Mouse (Mus musculus): ENCODE data around the gene a. TPM values are rescaled to one million over a fixed set of nuclear protein-coding genes. Genes with fewer than 3 reads are reported as not detected.

The a gene
- total and polyA plus RNA-seq, 3 experiments = 0.44 TPM; not detected in 2

DNA sequence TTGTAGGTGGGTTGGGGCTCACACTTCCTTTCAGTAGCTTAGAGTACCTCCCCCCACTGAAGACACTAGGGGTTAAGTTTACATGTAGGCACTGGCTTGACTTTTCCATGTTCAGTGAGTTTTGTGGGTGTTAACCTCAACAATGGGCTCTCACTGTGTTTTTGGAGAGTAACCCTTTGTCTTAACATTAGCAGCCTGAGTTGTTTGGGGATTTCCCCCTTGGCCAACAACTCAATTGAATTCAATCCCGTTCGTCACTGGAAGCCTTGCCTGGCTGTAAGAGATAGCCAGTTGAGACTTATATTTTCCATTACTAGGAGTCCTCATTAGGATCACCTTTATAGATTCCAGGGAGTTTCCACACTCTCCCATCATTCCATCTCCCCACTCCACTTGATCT is 45.3 kb downstream of the a start:
- H3K9me3 ChIP-seq (replicated peaks) = no peaks in the 10 kb centered on the region
- H3K4me1 ChIP-seq (ENCODE audit: insufficient read depth, low read depth, low read length) = no peaks in the 10 kb centered on the region
- no peak for DNase-seq (ENCODE audit: low spot score)
- ATAC-seq (ENCODE audit: extremely low read depth, insufficient number of reproducible peaks, low FRiP score, poor library complexity, severe bottlenecking) = no peak
- TF ChIP-seq GATA2 (IDR thresholded peaks at IDR 0.05; ENCODE audit: borderline replicate concordance, low read depth, low read length) (no peak), CTCF (IDR thresholded peaks at IDR 0.05; ENCODE audit: low read depth, low read length) (no peak), POLR2AphosphoS5 (IDR thresholded peaks at IDR 0.05; ENCODE audit: insufficient replicate concordance, low read depth, low read length) (no peak), TAL1 (conservative IDR thresholded peaks at IDR 0.05; ENCODE audit: low read depth, low read length) (no peak), GATA1 (IDR thresholded peaks at IDR 0.05; ENCODE audit: borderline replicate concordance, low read length) (no peak)
- H3K27me3 ChIP-seq (ENCODE audit: insufficient read depth, low read length) = no peaks in the 10 kb centered on the region
- no peak overlapping the region for H3K4me3 ChIP-seq (ENCODE audit: low read depth, low read length)
- H3K36me3 ChIP-seq (replicated peaks) = peaks cover 46% of the 10 kb centered on the region

DNA sequence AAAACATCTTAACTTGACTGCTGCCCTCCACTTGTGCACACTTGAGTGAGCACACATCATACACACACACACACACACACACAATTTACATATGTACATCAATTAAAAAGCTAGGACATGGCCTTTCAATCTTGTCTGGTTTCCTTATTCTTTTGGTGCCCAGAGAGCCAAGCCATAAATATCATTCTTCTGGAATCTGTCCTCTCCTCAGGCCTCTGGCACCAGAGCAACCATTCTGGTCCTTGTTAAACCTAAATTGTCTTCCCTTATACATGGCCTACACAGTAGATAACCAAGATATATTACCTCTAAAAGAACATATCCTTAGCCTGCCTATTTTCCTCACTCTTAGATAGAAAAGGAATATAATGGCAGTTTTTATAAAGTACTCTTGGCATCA is 56.9 kb downstream of the a start:
- DNase-seq (ENCODE audit: low spot score) = no peak
- H3K9me3 ChIP-seq (replicated peaks) = no peaks in the 10 kb centered on the region
- H3K27me3 ChIP-seq (ENCODE audit: insufficient read depth, low read length) = no peaks in the 10 kb centered on the region
- peaks cover 3% of the 10 kb centered on the region; the same call in 1 of the 2 replicates for H3K4me1 ChIP-seq (ENCODE audit: insufficient read depth, low read depth, low read length)
- H3K4me3 ChIP-seq (ENCODE audit: low read depth, low read length) = no peak overlapping the region
- TF ChIP-seq TAL1 (conservative IDR thresholded peaks at IDR 0.05; ENCODE audit: low read depth, low read length) (no peak), POLR2AphosphoS5 (IDR thresholded peaks at IDR 0.05; ENCODE audit: insufficient replicate concordance, low read depth, low read length) (no peak), CTCF (IDR thresholded peaks at IDR 0.05; ENCODE audit: low read depth, low read length) (no peak), GATA1 (IDR thresholded peaks at IDR 0.05; ENCODE audit: borderline replicate concordance, low read length) (no peak), GATA2 (IDR thresholded peaks at IDR 0.05; ENCODE audit: borderline replicate concordance, low read depth, low read length) (no peak)
- H3K36me3 ChIP-seq (replicated peaks) = peaks cover 57% of the 10 kb centered on the region
- no peak for ATAC-seq (ENCODE audit: extremely low read depth, insufficient number of reproducible peaks, low FRiP score, poor library complexity, severe bottlenecking)

DNA sequence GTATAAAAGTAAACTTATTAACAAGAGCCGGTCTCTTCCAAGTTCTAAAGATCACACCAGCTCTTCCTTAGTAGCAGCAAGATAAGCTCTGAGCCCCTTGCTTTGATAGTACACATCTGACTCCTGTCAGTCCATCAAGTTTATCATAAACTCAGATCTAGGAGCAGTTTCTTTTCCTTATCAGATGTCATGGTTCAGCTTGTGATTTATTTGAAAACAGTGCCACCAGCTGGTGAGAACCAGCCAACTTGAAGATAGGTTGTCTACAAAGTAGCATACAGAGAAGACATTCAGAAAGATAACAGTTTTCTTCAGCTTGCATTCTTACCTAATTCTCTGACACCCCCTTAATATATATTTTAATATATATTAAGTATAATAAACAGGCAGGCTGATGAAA is 64.2 kb downstream of the a start:
- Histone ChIP-seq H3K9me3 (replicated peaks) (no peaks in the 10 kb centered on the region), H3K27me3 (ENCODE audit: insufficient read depth, low read length) (no peaks in the 10 kb centered on the region), H3K36me3 (replicated peaks) (peaks cover 78% of the 10 kb centered on the region), H3K4me1 (ENCODE audit: insufficient read depth, low read depth, low read length) (peaks cover 9% of the 10 kb centered on the region; the same call in 1 of the 2 replicates), H3K4me3 (ENCODE audit: low read depth, low read length) (no peak overlapping the region)
- no peak for ATAC-seq (ENCODE audit: extremely low read depth, insufficient number of reproducible peaks, low FRiP score, poor library complexity, severe bottlenecking)
- TF ChIP-seq CTCF (IDR thresholded peaks at IDR 0.05; ENCODE audit: low read depth, low read length) (no peak), GATA1 (IDR thresholded peaks at IDR 0.05; ENCODE audit: borderline replicate concordance, low read length) (no peak), POLR2AphosphoS5 (IDR thresholded peaks at IDR 0.05; ENCODE audit: insufficient replicate concordance, low read depth, low read length) (no peak), TAL1 (conservative IDR thresholded peaks at IDR 0.05; ENCODE audit: low read depth, low read length) (no peak), GATA2 (IDR thresholded peaks at IDR 0.05; ENCODE audit: borderline replicate concordance, low read depth, low read length) (no peak)
- DNase-seq (ENCODE audit: low spot score) = no peak

DNA sequence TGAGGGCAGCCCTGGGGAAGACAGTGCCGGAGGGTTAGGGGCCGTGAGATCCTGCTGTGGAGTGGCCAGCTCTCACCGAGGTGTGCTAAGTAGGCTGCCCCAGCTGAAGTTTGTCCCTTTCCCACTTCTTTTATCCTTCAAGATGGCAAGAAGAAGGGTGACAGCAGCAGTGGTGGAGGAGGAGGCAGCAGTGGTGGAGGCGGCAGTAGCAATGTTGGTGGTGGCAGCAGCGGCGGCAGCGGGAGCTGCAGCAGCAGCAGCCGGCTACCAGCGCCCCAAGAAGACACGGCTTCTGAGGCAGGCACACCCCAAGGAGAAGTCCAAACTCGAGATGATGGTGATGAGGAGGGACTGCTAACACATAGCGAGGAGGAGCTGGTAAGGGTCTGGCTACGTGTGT is 72.5 kb downstream of the a start:
- DNase-seq (ENCODE audit: low spot score) (no peak), ATAC-seq (ENCODE audit: extremely low read depth, insufficient number of reproducible peaks, low FRiP score, poor library complexity, severe bottlenecking) (no peak)
- Histone ChIP-seq H3K4me1 (ENCODE audit: insufficient read depth, low read depth, low read length) (peaks cover 17% of the 10 kb centered on the region), H3K4me3 (ENCODE audit: low read depth, low read length) (no peak overlapping the region), H3K36me3 (replicated peaks) (peaks cover 95% of the 10 kb centered on the region), H3K9me3 (replicated peaks) (no peaks in the 10 kb centered on the region), H3K27me3 (ENCODE audit: insufficient read depth, low read length) (no peaks in the 10 kb centered on the region)
- TF ChIP-seq GATA2 (IDR thresholded peaks at IDR 0.05; ENCODE audit: borderline replicate concordance, low read depth, low read length) (no peak), TAL1 (conservative IDR thresholded peaks at IDR 0.05; ENCODE audit: low read depth, low read length) (no peak), CTCF (IDR thresholded peaks at IDR 0.05; ENCODE audit: low read depth, low read length) (no peak), POLR2AphosphoS5 (IDR thresholded peaks at IDR 0.05; ENCODE audit: insufficient replicate concordance, low read depth, low read length) (no peak), GATA1 (IDR thresholded peaks at IDR 0.05; ENCODE audit: borderline replicate concordance, low read length) (no peak)

DNA sequence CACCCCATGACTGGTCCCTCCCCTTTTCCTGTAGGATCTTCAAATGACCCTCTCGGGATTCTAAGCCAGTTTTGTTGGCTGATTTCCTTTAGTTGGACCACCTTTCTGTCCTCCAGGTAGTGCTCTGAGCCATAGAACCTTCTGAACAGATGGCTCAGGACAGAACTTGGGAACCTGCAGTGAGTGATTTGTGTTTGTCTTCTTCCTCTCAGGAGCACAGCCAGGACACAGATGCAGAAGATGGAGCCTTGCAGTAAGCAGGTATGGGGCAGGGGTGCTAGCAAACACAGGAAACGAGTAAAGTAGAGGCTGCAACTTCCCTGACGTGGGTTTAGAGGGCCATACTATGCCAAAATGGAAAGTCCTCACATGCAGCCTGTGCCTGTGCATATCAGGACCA is 74.5 kb downstream of the a start:
- no peak for DNase-seq (ENCODE audit: low spot score)
- H3K27me3 ChIP-seq (ENCODE audit: insufficient read depth, low read length) = no peaks in the 10 kb centered on the region
- H3K9me3 ChIP-seq (replicated peaks) = no peaks in the 10 kb centered on the region
- H3K36me3 ChIP-seq (replicated peaks) = peaks cover 94% of the 10 kb centered on the region
- peaks cover 17% of the 10 kb centered on the region for H3K4me1 ChIP-seq (ENCODE audit: insufficient read depth, low read depth, low read length)
- no peak for ATAC-seq (ENCODE audit: extremely low read depth, insufficient number of reproducible peaks, low FRiP score, poor library complexity, severe bottlenecking)
- no peak overlapping the region for H3K4me3 ChIP-seq (ENCODE audit: low read depth, low read length)
- no peak for TF ChIP-seq TAL1 (conservative IDR thresholded peaks at IDR 0.05; ENCODE audit: low read depth, low read length)
- TF ChIP-seq CTCF (IDR thresholded peaks at IDR 0.05; ENCODE audit: low read depth, low read length) = no peak
- no peak for TF ChIP-seq GATA1 (IDR thresholded peaks at IDR 0.05; ENCODE audit: borderline replicate concordance, low read length)
- no peak for TF ChIP-seq GATA2 (IDR thresholded peaks at IDR 0.05; ENCODE audit: borderline replicate concordance, low read depth, low read length)
- no peak for TF ChIP-seq POLR2AphosphoS5 (IDR thresholded peaks at IDR 0.05; ENCODE audit: insufficient replicate concordance, low read depth, low read length)

DNA sequence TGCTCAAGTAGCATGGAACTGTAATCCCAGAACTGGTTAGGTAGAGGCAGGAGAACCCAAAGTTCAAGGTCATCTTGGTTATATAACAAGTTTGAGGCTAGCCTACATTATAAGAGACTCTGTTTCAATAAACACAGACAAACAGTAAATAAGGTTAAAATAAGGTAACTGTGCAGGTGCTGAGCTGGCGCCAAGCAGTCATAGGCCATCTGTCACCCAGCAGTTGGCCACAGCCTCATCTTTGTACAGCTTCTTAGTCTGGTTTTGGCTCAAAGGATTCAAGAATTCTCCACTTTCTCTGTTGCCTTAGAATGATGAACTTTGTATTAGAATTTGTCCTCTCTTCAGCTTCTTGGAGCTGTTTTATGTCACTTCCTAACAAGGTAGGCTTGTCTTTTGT is 76.9 kb downstream of the a start:
- Histone ChIP-seq H3K4me3 (ENCODE audit: low read depth, low read length) (no peak overlapping the region), H3K27me3 (ENCODE audit: insufficient read depth, low read length) (no peaks in the 10 kb centered on the region), H3K4me1 (ENCODE audit: insufficient read depth, low read depth, low read length) (peaks cover 17% of the 10 kb centered on the region), H3K9me3 (replicated peaks) (no peaks in the 10 kb centered on the region), H3K36me3 (replicated peaks) (peaks cover 90% of the 10 kb centered on the region)
- ATAC-seq (ENCODE audit: extremely low read depth, insufficient number of reproducible peaks, low FRiP score, poor library complexity, severe bottlenecking) (no peak), DNase-seq (ENCODE audit: low spot score) (no peak)
- TF ChIP-seq POLR2AphosphoS5 (IDR thresholded peaks at IDR 0.05; ENCODE audit: insufficient replicate concordance, low read depth, low read length) (no peak; the same call in 1 of the 2 replicates), GATA1 (IDR thresholded peaks at IDR 0.05; ENCODE audit: borderline replicate concordance, low read length) (no peak), GATA2 (IDR thresholded peaks at IDR 0.05; ENCODE audit: borderline replicate concordance, low read depth, low read length) (no peak), CTCF (IDR thresholded peaks at IDR 0.05; ENCODE audit: low read depth, low read length) (no peak), TAL1 (conservative IDR thresholded peaks at IDR 0.05; ENCODE audit: low read depth, low read length) (no peak)

Data from G1E (cell line).